Mouse (Mus musculus) embryonic facial prominence, embryonic 10.5 days (tissue): ENCODE data around the gene Fhod1. TPM values are rescaled to one million over a fixed set of nuclear protein-coding genes. Genes with fewer than 3 reads are reported as not detected.

Source experiments
- DNase-seq: peaks from one replicate; pipeline ENCODE4 v3.0.0-alpha.2; 2017; ENCODE audit warnings: low spot score
- H3K27ac ChIP-seq: fragments of 300-500 bp; sonication (generic); replicated peaks from 2 replicates; pipeline ENCODE4 v1.5.1; 2016; ENCODE audit warnings: mild to moderate bottlenecking
- H3K27me3 ChIP-seq: fragments of 300-500 bp; sonication (generic); replicated peaks from 2 replicates; pipeline ENCODE4 v1.6.1; 2016; ENCODE audit warnings: low read depth, mild to moderate bottlenecking; ENCODE audit not compliant: poor library complexity, severe bottlenecking
- H3K36me3 ChIP-seq: fragments of 300-500 bp; sonication (generic); replicated peaks from 2 replicates; pipeline ENCODE4 v1.6.1; 2016; ENCODE audit warnings: mild to moderate bottlenecking, moderate library complexity
- H3K4me1 ChIP-seq: fragments of 300-500 bp; sonication (generic); 2 replicates; pipeline ENCODE4 v1.6.1; 2016
- H3K4me3 ChIP-seq: fragments of 300-500 bp; sonication (generic); 2 replicates; pipeline ENCODE4 v1.5.1; 2016; ENCODE audit warnings: mild to moderate bottlenecking, moderate library complexity
- H3K9me3 ChIP-seq: fragments of 300-500 bp; sonication (generic); 2 replicates; pipeline ENCODE4 v1.6.1; 2016; ENCODE audit warnings: mild to moderate bottlenecking
- whole genome bisulfite sequencing: fragments of 180-500 bp; shearing (Covaris S2); methylation state at CpG from one replicate; pipeline ENCODE4 v1.1.7; 2016; 5-methylcytosine and 5-hydroxymethylcytosine counted together
- polyA plus RNA-seq: library from polyadenylated mRNA; unstranded; fragments of >200 nt; fragmentation: Nextera tagmentation; extraction: Ambion mirVana; gene quantifications from 2 replicates; pipeline ENCODE4 v1.2.1, GENCODE M21; 2016

Fhod1 gene
- polyA plus RNA-seq, 1 experiment from 2014 or later: 3.3 TPM

GRCm38 (mm10) chr8:105330325-105330724 is 17.4 kb downstream of the Fhod1 start:
- H3K27me3 ChIP-seq: no peaks in the 10 kb centered on the region
- no peak overlapping the region for H3K4me3 ChIP-seq
- peaks cover 13% of the 10 kb centered on the region for H3K4me1 ChIP-seq
- 95% methylated on average over 12 of the region's 12 CpGs for WGBS
- peaks cover 79% of the 10 kb centered on the region for H3K36me3 ChIP-seq
- no peak for DNase-seq
- no peak overlapping the region for H3K27ac ChIP-seq
- no peaks in the 10 kb centered on the region for H3K9me3 ChIP-seq

- H3K4me3 ChIP-seq: peak overlapping the region; percentile 84
- peak overlapping the region; percentile 88 for H3K27ac ChIP-seq
- peaks cover 21% of the 10 kb centered on the region for H3K4me1 ChIP-seq
- peaks cover 55% of the 10 kb centered on the region for H3K36me3 ChIP-seq
- H3K27me3 ChIP-seq: no peaks in the 10 kb centered on the region
- no peak for DNase-seq
- 45% methylated on average over 6 of the region's 6 CpGs for WGBS
- no peaks in the 10 kb centered on the region for H3K9me3 ChIP-seq
Measured at GRCm38 (mm10) chr8:105326968-105327367, 20.8 kb downstream of the Fhod1 start.

- H3K27ac ChIP-seq: peak within 1 kb of the TSS; percentile 88
- H3K36me3 ChIP-seq: peaks cover 48% of the 10 kb centered on the region
- H3K4me3 ChIP-seq: peak within 1 kb of the TSS; percentile 84
- DNase-seq: peak; percentile 97
- WGBS: under 1% methylated on average over 36 of the region's 36 CpGs
- peaks cover 21% of the 10 kb centered on the region for H3K4me1 ChIP-seq
- no peaks in the 10 kb centered on the region for H3K27me3 ChIP-seq
- H3K9me3 ChIP-seq: no peaks in the 10 kb centered on the region
Measured at GRCm38 (mm10) chr8:105326141-105326672, 21.5 kb downstream of the Fhod1 start, which contains the start of the genes Lrrc29 and Tmem208. TSS of gene Lrrc29 (minus strand) at chr8:105326278. TSS of gene Tmem208 (plus strand) at chr8:105326354.

DNA sequence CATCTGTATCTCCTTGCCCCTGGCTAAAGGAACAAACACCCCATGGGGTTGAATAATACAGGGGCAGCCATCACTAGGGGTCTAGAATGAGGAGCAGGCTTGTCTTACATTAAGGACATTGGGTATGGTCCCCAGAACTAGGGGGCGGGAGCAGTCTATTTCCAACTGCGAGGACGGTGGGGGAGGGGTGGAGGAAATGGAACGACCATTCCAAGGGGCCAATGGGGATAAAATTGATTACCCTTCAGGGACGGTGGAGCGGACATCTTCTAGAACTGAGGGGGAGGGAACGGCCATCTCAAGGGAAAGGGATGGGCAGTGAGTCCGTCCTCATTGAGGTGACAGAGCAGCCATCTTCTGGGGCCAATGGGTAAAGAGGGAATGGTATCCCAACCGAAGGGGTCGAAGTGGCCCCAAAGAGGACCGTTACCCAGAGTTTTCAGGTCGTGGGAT is 22.1 kb downstream of the Fhod1 start:
- H3K27me3 ChIP-seq: no peaks in the 10 kb centered on the region
- H3K4me1 ChIP-seq: peaks cover 21% of the 10 kb centered on the region
- H3K9me3 ChIP-seq: no peaks in the 10 kb centered on the region
- H3K4me3 ChIP-seq: peak overlapping the region; percentile 84
- under 1% methylated on average over 12 of the region's 12 CpGs for WGBS
- peak overlapping the region; percentile 88 for H3K27ac ChIP-seq
- DNase-seq: no peak
- H3K36me3 ChIP-seq: peaks cover 42% of the 10 kb centered on the region

GRCm38 (mm10) chr8:105323183-105323582 is 24.6 kb downstream of the Fhod1 start:
- H3K36me3 ChIP-seq: peaks cover 38% of the 10 kb centered on the region
- H3K27ac ChIP-seq: no peak overlapping the region
- H3K4me1 ChIP-seq: peaks cover 21% of the 10 kb centered on the region
- 89% methylated on average over 4 of the region's 4 CpGs for WGBS
- no peak for DNase-seq
- no peaks in the 10 kb centered on the region for H3K27me3 ChIP-seq
- H3K4me3 ChIP-seq: no peak overlapping the region
- H3K9me3 ChIP-seq: no peaks in the 10 kb centered on the region

DNA sequence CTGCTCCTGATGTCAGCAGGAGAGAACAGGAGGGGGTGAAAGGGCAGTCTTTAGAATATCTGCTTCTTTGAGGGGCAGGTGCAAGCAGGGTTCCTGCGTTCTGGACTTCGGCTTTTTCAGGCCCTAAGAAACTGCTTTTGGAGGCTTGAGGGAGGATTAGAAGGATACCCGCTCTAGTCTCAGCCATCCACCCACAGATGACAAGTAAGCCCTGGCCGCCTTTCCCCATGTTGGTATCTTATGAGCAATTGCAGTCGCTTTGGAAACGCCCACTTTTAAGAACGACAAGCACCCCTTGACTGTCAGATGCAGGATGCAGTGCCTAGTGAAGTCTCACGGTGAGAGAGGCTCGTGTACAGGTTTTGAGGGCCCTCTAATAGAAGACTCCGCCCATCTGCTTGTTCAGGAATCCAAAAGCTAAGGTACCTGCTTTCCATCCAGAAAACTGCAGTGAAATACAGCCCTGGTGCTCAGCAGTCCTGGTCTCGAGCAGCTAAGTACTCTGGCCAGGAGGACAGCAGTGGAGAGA is 29.0 kb downstream of the Fhod1 start:
- H3K27ac ChIP-seq: no peak overlapping the region
- no peak for DNase-seq
- H3K4me1 ChIP-seq: peaks cover 4% of the 10 kb centered on the region
- peaks cover 69% of the 10 kb centered on the region for H3K36me3 ChIP-seq
- 81% methylated on average over 11 of the region's 11 CpGs for WGBS
- H3K27me3 ChIP-seq: no peaks in the 10 kb centered on the region
- no peaks in the 10 kb centered on the region for H3K9me3 ChIP-seq
- no peak overlapping the region for H3K4me3 ChIP-seq

DNA sequence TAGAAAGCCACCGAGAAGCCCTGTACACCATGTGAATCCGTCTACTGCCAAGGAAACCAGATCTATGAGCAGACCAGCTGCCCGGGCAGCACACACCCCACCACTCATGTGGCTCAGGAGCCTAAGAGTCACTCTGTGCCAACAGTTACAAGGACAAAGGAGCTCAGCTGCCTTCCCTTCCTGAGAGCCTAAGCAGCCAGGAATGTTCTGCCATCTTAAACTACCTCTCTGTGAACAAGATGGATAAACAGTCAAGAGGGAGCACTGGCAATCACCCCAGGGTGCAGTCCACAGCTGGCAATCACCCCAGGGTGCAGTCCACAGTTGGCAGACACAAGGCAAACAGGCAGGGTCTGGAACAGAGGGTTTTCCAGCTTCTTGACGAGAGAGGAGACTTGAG is 29.8 kb downstream of the Fhod1 start:
- 88% methylated on average over 4 of the region's 4 CpGs for WGBS
- H3K36me3 ChIP-seq: peaks cover 73% of the 10 kb centered on the region

DNA sequence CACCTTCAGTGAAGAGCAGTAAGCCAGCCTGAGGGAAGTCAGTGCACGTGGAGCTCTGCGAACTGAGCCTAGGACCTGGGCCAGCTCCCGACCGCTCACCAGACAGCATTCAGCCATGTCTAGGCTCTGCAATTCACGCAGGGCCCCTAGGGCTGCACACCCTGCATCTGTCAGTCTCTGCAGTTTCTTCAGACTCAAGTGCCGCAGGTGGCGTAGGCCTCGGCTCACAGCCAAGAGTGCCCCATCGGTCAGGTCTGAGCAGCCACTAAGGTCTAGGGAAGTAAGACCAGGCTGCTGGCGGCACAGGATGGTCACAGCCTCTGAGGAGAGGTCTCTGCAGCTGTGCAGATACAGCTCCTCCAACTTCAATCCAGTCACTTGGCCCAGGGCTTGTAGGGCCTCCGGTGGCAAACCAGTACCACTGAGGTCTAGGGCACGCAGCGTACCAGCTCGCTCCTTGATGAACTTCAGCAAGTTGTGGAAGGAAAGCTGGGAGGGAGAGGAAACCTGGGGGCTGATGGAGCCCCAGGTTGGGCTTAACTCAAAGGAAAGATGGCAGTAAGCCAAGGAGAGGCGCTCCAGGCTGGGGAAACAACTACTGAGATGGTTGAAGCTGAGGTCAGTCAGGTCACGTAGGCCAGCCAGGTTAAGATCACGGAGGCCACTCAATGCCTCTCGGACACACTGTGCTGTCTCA is 32.5 kb downstream of the Fhod1 start:
- H3K27ac ChIP-seq: no peak overlapping the region
- no peak for DNase-seq
- peaks cover 93% of the 10 kb centered on the region for H3K36me3 ChIP-seq
- 88% methylated on average over 18 of the region's 18 CpGs for WGBS
- no peaks in the 10 kb centered on the region for H3K9me3 ChIP-seq
- no peaks in the 10 kb centered on the region for H3K27me3 ChIP-seq
- H3K4me1 ChIP-seq: peaks cover 6% of the 10 kb centered on the region
- no peak overlapping the region for H3K4me3 ChIP-seq

More for the DNA sequence above, 29.8 kb downstream of the Fhod1 start:
- DNase-seq: no peak
- peaks cover 6% of the 10 kb centered on the region for H3K4me1 ChIP-seq
- no peaks in the 10 kb centered on the region for H3K27me3 ChIP-seq
- H3K4me3 ChIP-seq: no peak overlapping the region
- H3K27ac ChIP-seq: no peak overlapping the region
- H3K9me3 ChIP-seq: no peaks in the 10 kb centered on the region

DNA sequence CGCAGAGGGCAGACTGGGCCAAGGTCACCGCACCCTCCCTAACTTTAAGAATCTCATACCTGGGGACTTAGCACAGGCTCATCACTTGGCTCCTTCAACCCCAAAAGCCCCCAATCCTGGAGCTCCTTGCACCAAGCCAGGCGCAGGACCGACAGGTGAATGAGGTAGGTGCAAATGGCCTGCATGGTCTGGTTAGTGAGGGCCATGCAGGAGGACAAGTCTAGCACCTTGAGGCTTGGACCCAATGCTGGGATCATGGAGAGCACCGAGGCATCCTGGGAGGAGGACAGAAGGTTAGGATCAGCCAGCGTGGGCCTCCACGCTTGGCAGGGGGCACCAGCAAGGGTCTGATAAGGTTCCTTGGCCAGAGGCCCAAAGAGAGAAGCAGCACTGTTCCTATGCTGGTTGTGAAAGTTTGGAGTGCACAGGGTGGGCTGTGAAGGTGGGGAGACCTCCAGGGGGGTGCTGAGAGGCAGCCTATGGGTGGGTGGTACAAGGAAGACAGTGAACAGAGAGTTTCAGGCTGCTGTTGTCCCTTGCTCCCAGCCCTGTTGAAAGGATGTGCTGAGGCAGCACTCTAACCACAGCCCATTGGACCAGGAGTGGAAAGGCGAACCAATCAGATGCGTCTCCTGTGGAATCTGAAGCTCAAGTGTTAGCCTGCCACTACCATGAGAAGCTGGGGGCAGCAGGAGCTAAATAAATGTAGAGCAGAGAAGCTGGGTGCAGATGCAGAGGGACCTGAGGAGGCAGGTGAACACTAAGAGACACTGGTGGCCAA is 33.9 kb downstream of the Fhod1 start:
- 0 out of 2 replicates have a peak overlapping the region, but pooled peaks have one; percentile 25 for H3K27ac ChIP-seq
- DNase-seq: no peak
- 79% methylated on average over 9 of the region's 9 CpGs for WGBS
- H3K9me3 ChIP-seq: no peaks in the 10 kb centered on the region
- H3K4me3 ChIP-seq: no peak overlapping the region
- H3K27me3 ChIP-seq: no peaks in the 10 kb centered on the region
- peaks cover 93% of the 10 kb centered on the region for H3K36me3 ChIP-seq
- peaks cover 6% of the 10 kb centered on the region for H3K4me1 ChIP-seq

DNA sequence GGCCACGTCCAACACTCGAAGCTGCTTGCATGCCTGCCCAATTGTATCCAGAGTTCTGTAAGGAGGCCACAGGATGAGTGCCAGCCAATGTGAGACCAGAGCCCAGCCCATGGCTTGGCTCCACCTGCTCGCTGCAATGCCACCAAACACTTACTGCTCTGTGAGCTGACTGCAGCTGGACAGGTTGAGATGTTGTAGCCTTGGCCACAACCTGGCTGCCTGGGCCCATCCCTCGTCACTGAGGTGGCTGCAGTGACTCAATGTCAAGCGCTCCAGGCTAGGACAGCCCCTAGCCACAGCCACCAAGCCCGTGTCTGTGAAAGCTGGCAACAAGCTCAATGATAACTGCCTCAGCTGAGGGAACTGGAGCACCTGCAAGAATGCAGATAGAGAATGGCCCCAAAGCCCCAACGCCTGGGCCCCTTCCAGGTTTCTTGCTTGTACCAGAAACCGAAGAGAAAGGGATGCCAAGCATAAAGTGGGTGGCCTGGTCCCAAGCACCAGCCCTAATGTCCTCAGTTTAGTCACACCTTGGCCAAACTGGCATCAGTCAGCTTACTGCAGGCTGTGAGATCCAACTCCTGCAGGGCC is 34.8 kb downstream of the Fhod1 start:
- H3K36me3 ChIP-seq: peaks cover 93% of the 10 kb centered on the region
- DNase-seq: no peak

GRCm38 (mm10) chr8:105311718-105312117 is 36.0 kb downstream of the Fhod1 start:
- Histone ChIP-seq H3K27ac (no peak overlapping the region), H3K9me3 (no peaks in the 10 kb centered on the region), H3K4me1 (peaks cover 8% of the 10 kb centered on the region), H3K27me3 (no peaks in the 10 kb centered on the region), H3K4me3 (no peak overlapping the region), H3K36me3 (peaks cover 100% of the 10 kb centered on the region)
- 80% methylated on average over 1 of the region's 1 CpGs for WGBS
- no peak for DNase-seq

More for the DNA sequence above, 34.8 kb downstream of the Fhod1 start:
- Histone ChIP-seq H3K4me3 (no peak overlapping the region), H3K27me3 (no peaks in the 10 kb centered on the region), H3K9me3 (no peaks in the 10 kb centered on the region), H3K4me1 (peaks cover 6% of the 10 kb centered on the region), H3K27ac (no peak overlapping the region)
- 90% methylated on average over 8 of the region's 8 CpGs for WGBS

DNA sequence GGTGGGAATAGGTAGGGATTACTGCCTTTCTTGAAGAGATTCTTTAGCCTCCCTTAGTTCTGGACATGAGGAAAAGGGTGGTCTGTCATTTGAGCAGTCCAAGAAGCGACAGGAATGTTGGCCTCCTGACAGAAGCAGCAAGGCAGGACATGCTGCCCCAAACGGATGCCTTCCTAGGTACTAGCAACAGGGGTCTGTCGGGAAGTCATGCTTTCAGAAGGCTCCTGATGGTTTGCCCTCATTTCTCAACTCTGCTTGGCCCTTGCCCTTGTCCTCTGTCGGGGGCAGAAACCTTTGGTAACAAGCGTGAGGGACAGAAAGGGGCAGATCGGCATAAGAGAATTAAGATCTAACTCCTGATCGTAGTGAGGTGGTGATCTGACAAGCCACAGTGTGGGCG is 37.6 kb downstream of the Fhod1 start:
- H3K4me1 ChIP-seq: peaks cover 24% of the 10 kb centered on the region
- H3K27me3 ChIP-seq: no peaks in the 10 kb centered on the region
- DNase-seq: no peak
- H3K27ac ChIP-seq: no peak overlapping the region
- no peaks in the 10 kb centered on the region for H3K9me3 ChIP-seq
- H3K4me3 ChIP-seq: no peak overlapping the region
- whole genome bisulfite sequencing: 87% methylated on average over 8 of the region's 8 CpGs
- peaks cover 88% of the 10 kb centered on the region for H3K36me3 ChIP-seq
